Mouse (Mus musculus) midbrain, embryonic 13.5 days (tissue): ENCODE results near the gene Aars. TPM values are rescaled to one million over a fixed set of nuclear protein-coding genes. Genes with fewer than 3 reads are reported as not detected.
A peak's percentile ranks its signal among the peaks of the same experiment; 100 is the strongest.
"Not testable (repeated sequence)": the region's sequence is repeated elsewhere in the genome, so short reads cannot be mapped to it uniquely, and the experiment has no call there.

ENCODE experiments used
- ATAC-seq: fragments of 200-750 bp; cut with Nextera tagmentation; 2 replicates; pipeline ENCODE4 v1.8.0; 2017; ENCODE audit warnings: mild to moderate bottlenecking, moderate TSS enrichment, moderate library complexity
- H3K27ac ChIP-seq: fragments of 300-500 bp; sonication (generic); 2 replicates; pipeline ENCODE4 v1.5.1; 2015; ENCODE audit warnings: inconsistent platforms, mild to moderate bottlenecking, moderate library complexity
- H3K27me3 ChIP-seq: fragments of 300-500 bp; sonication (generic); 2 replicates; pipeline ENCODE4 v1.6.1; 2015; ENCODE audit warnings: mild to moderate bottlenecking, inconsistent platforms
- H3K36me3 ChIP-seq: fragments of 300-500 bp; sonication (generic); 2 replicates; pipeline ENCODE4 v1.6.1; 2015; ENCODE audit warnings: mild to moderate bottlenecking, inconsistent platforms
- H3K4me1 ChIP-seq: fragments of 300-500 bp; sonication (generic); replicated peaks from 2 replicates; pipeline ENCODE4 v1.6.1; 2015; ENCODE audit warnings: inconsistent platforms
- H3K4me2 ChIP-seq: fragments of 300-500 bp; sonication (generic); replicated peaks from 2 replicates; pipeline ENCODE4 v1.6.1; 2015; ENCODE audit warnings: moderate library complexity, mild to moderate bottlenecking, inconsistent platforms
- H3K4me3 ChIP-seq: fragments of 300-500 bp; sonication (generic); replicated peaks from 2 replicates; pipeline ENCODE4 v1.5.1; 2015; ENCODE audit warnings: mild to moderate bottlenecking, inconsistent platforms
- H3K9ac ChIP-seq: fragments of 300-500 bp; sonication (generic); replicated peaks from 2 replicates; pipeline ENCODE4 v1.6.1; 2015; ENCODE audit warnings: mild to moderate bottlenecking, inconsistent platforms
- H3K9me3 ChIP-seq: fragments of 300-500 bp; sonication (generic); 2 replicates; pipeline ENCODE4 v1.6.1; 2016; ENCODE audit warnings: mild to moderate bottlenecking, inconsistent platforms
- WGBS: fragments of 180-500 bp; shearing (Covaris S2); methylation state at CpG from one replicate; pipeline ENCODE4 v1.1.7; 2015; 5-methylcytosine and 5-hydroxymethylcytosine counted together
- polyA plus RNA-seq: library from polyadenylated mRNA; unstranded; fragments of >200 nt; fragmentation: Nextera tagmentation; extraction: Ambion mirVana; gene quantifications from 2 replicates; pipeline ENCODE4 v1.2.1, GENCODE M21; 2015

Gene Aars
- polyA plus RNA-seq = 71.9 and 73.8 TPM in 2 replicates

DNA sequence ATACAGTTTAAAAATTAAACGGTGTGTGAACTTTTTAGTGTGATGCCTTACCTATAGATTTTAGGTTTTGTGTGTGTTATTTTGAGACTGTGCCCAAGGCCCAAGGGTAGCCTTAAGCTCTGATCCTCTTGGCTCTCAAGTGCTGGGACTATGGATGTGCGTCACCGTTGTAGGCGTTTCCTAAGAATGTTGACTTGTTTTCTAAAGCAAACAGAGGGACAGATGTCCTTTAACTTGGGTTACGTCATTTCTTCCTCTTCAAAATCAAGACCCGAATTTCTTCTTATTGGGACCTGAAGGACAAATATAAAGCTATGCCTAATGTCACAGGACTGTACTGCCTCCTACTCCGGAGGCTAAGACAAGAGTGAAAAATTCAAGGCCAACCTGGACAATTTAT is at the start of gene Aars:
TSS of gene Aars (plus strand) at position 229 of the 400 bp plus-strand sequence.
- 96% methylated on average over 7 of the region's 7 CpGs for WGBS
- H3K4me2 ChIP-seq = peak within 1 kb of the TSS; percentile 79
- H3K9ac ChIP-seq = peak within 1 kb of the TSS; percentile 86
- peaks cover 15% of the 10 kb centered on the region for H3K27me3 ChIP-seq
- H3K4me3 ChIP-seq = peak within 1 kb of the TSS; percentile 76
- ATAC-seq = no peak
- no peaks in the 10 kb centered on the region for H3K9me3 ChIP-seq
- H3K36me3 ChIP-seq = peaks cover 20% of the 10 kb centered on the region
- H3K4me1 ChIP-seq = peaks cover 24% of the 10 kb centered on the region
- H3K27ac ChIP-seq = peak within 1 kb of the TSS; percentile 87

DNA sequence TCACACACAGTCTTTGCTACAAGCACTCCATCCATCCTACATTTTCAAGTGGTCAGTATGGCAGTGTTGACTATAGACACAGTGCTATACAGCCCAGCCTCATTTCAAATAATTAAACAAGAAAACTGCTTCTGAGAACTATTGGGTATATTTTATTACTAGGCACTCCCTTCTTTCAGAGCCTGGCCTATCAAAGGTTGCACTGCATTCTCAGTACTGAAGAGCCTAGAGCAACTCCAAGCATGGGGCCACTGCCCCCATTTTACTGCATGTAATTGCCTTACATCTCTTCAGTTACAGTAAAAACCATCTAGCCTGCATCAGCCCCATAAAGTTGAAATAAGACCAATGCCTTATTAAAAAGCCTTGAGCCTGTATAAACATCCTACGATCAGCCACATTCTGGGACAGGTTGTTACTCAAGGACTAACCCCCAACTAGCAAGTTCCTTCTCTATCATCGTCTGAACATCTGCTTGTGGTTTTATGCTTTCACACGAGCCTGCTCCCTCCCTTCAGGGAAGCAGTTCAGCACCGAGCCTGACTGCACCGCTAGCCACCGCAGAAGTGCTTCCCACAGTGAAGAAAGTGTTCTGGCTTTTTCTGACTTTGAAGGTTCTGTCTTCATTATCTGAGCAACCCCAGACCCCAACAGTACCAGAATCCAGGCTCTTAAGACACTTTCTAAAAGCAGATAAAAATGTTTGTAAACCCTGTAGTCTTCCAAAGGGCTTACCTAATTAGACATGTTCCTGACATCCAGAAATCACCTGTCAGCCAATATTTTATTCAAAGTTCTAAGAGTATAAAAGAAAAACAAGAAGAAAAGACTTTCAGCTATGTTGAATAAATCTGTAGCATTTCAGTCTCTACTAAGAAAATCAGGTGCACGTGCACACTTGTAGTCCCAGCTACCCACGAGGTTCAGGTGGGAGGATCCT is 44.9 kb upstream of the Aars start:
- Histone ChIP-seq H3K36me3 (peaks cover 91% of the 10 kb centered on the region), H3K4me3 (no peak overlapping the region), H3K9me3 (no peaks in the 10 kb centered on the region), H3K27me3 (no peaks in the 10 kb centered on the region), H3K9ac (no peak overlapping the region), H3K27ac (no peak overlapping the region), H3K4me2 (no peak overlapping the region), H3K4me1 (no peaks in the 10 kb centered on the region)
- ATAC-seq = no peak
- WGBS = 92% methylated on average over 8 of the region's 8 CpGs

DNA sequence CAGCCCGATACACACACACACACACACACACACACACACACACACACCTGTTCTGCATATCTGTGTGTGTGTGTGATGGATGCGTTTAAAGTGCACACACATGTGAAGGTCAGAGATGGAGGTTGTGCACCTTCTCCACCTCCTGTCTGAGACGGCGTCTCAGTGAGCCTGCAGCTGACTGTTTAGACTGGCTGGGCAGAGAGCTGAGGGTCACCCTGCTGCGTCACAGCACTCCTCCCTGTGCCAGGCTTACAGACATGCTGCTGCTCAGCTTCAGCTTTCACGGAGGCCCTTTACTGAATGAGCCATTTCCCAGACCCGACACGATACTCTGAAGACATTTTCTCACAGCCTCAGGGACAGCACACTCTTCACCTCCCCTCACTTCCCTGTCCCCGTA is 42.9 kb upstream of the Aars start:
- H3K27ac ChIP-seq = no peak overlapping the region
- no peak for ATAC-seq
- 89% methylated on average over 9 of the region's 9 CpGs for WGBS

DNA sequence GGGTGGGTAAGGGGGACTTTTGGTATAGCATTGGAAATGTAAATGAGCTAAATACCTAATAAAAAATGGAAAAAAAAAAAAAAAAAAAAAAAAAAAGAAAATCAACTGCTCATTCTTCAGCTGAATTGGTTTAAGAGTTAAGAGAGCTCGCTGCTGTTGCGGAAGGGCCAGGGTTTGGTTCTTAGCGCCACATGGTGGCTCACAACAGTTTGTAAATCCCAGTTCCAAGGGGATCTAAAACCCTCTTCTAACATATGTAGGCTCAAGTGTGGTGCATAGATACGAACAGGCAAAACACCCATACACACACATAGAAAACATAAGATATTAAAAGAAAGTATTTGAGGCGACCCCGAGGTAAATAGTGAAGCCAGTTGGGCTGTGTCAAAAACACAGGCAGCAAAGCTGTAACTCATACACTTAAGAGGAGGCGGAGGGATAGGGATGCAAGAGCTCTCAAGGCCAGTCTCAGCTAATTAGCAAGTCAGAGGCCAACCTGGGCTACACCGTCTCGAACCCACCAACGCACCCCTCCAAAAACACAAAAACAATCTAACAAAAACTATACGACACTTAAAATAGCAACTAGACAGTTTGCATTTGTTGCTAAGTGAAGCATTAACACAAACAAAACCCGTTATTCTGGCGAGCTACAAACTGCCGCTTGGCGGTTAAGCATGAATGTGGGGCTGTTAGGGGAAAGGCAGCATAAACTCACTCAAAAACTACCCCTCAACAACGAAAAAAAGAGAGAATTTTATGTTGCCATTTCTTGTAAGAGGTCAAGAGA is 36.1 kb upstream of the Aars start:
- Histone ChIP-seq H3K4me1 (peaks cover 11% of the 10 kb centered on the region), H3K27me3 (no peaks in the 10 kb centered on the region), H3K9me3 (no peaks in the 10 kb centered on the region), H3K4me2 (peak overlapping the region; percentile 84), H3K27ac (peak overlapping the region; percentile 76), H3K9ac (peak overlapping the region; percentile 85), H3K36me3 (peaks cover 24% of the 10 kb centered on the region), H3K4me3 (peak overlapping the region; percentile 93)
- 37% methylated on average over 16 of the region's 16 CpGs for WGBS
- no peak; the same call in 1 of the 2 replicates for ATAC-seq

More for the DNA sequence above, 42.9 kb upstream of the Aars start:
- no peak overlapping the region for H3K9ac ChIP-seq
- H3K36me3 ChIP-seq = peaks cover 84% of the 10 kb centered on the region
- H3K27me3 ChIP-seq = no peaks in the 10 kb centered on the region
- no peaks in the 10 kb centered on the region for H3K9me3 ChIP-seq
- no peak overlapping the region for H3K4me2 ChIP-seq
- no peak overlapping the region for H3K4me3 ChIP-seq
- H3K4me1 ChIP-seq = no peaks in the 10 kb centered on the region

DNA sequence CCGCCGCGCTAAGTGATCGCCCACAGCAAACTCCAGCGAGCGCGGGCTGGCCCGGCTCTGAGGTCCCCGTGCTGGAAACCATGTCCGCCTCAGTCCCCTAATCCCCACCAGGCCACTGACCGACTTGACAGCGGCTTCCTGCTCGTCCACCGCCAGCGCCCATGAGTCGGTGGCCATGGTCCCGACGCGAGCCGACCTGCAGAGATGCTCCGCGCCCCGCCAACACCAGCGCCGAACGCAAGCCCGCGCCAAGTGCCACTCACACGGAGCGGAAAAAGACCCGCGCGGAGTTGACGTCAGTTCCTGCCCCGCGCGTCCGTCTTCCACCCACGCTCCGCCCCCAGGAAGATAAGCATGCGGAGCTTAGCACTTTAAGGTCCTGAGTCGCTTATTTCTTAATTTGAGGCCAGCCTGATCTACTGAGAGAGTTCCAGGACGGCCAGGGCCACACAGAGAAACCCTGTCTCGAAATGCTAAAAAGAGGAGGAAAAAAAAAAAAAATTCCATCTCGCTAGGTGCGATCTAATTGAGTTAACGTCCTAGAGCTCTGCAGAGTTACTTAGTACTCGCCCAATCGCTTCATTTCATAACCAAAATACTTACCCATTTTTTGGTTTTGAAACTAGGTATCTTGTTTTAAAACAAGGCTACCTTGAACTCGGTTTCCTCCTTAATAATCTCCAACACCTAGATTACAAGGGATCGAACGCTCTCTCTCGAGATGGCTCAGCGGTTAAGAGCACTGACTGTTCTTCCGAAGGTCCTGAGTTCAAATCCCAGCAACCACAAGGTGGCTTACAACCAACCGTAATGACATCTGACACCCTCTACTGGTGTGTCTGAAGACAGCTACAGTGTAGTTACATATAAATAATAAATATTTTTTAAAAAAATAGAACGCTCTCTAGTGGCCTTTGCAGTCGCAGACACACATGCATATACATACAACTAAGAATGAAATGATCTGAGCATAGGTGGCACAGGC is 35.1 kb upstream of the Aars start, which contains the start of gene Ddx19a:
TSS of gene Ddx19a (minus strand) at position 254 of the 985 bp plus-strand sequence.
- peaks cover 20% of the 10 kb centered on the region for H3K36me3 ChIP-seq
- H3K9me3 ChIP-seq = no peaks in the 10 kb centered on the region
- ATAC-seq = peak; percentile 98
- H3K4me1 ChIP-seq = peaks cover 11% of the 10 kb centered on the region
- no peaks in the 10 kb centered on the region for H3K27me3 ChIP-seq
- H3K27ac ChIP-seq = peak within 1 kb of the TSS; percentile 76
- 4% methylated on average over 58 of the region's 58 CpGs for WGBS
- H3K4me2 ChIP-seq = peak within 1 kb of the TSS; percentile 84
- H3K4me3 ChIP-seq = peak within 1 kb of the TSS; percentile 93
- H3K9ac ChIP-seq = peak within 1 kb of the TSS; percentile 85

DNA sequence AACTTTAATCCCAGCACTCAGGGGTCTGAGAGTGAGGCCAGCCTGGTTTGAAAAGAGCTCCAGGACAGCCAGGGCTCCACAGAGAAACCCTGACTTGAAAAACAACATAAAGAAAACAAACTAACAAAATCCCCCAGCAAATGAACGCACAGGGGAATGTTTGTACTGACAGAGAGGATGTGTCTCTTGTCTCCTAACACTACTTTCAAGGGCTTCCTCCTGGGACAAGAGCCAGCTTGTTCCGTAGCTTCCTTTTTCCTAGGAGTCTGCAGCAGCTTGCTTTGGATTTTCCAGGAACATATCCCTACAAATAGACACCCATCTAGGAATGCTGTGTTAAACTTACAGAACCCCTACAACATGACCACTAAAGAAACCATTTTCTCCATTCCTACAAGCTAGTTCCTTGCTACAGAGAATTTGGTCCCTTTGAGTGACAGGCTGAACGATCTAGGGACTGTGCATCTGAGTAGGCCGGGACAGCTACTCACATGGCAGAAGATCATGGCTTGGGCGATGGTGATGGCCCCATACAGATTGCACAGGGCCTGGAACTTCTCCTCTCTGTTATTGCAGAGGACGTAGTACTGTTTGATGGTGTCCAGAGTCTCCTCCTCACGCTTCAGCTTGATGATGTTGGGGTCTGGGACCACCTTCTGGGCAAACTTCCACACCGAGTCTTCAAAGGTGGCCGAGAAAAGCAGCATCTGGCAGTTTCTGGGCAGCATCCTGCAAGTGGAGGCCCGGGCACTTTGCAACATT is 22.5 kb upstream of the Aars start:
- not testable (repeated sequence) for ATAC-seq, H3K27ac ChIP-seq, H3K4me1 ChIP-seq, H3K9me3 ChIP-seq, H3K4me3 ChIP-seq, H3K27me3 ChIP-seq, H3K9ac ChIP-seq, H3K4me2 ChIP-seq
- H3K36me3 ChIP-seq = peaks cover 67% of the 10 kb centered on the region
- WGBS = 97% methylated on average over 9 of the region's 10 CpGs

DNA sequence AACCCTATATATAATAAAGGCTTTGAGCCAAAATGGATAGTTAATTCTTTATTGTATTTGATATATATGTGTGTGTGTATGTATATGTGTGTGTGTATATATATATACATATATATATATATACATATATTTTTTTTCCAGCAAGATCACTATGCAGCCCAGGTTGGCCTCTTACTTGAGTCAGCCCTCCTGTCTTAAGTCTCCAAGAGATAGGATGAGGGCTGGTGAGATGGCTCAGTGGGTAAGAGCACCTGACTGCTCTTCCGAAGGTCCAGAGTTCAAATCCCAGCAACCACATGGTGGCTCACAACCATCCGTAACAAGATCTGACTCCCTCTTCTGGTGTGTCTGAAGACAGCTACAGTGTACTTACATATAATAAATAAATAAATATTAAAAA is 6.3 kb upstream of the Aars start:
- not testable (repeated sequence) for H3K4me3 ChIP-seq, ATAC-seq, H3K36me3 ChIP-seq, H3K27ac ChIP-seq, H3K4me2 ChIP-seq, H3K9ac ChIP-seq, H3K9me3 ChIP-seq
- peaks cover 11% of the 10 kb centered on the region for H3K4me1 ChIP-seq
- peaks cover 11% of the 10 kb centered on the region for H3K27me3 ChIP-seq
- 92% methylated on average over 2 of the region's 2 CpGs for whole genome bisulfite sequencing

DNA sequence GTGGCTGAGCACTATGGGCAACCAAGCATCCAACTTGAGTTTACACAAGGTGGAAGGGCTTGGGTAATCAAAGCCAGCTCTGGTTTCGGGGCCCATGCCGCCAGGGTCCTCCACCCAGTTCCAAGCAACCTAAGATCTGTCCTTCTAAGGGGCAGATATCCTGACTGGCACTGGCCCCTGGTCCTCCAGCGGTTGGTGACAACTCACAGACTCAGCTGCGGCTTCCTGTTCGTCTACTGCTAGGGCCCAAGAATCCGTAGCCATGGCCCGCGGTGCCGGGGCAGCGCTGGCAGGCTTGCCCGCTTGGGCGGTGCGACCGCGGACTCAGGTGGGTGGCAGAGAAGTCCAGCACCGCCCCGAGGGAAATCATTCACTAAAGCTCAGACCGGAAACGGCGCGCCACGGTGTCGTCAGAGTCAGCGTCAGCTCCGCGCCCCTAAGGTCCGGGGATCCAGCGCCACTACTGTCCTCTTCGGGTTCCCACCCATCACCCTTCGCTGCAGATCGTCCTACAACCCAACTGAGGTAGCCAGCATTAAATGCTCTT is 5.5 kb upstream of the Aars start:
- under 1% methylated on average over 31 of the region's 31 CpGs for WGBS
- Histone ChIP-seq H3K36me3 (no peaks in the 10 kb centered on the region), H3K4me3 (peak overlapping the region; percentile 89), H3K27me3 (peaks cover 15% of the 10 kb centered on the region), H3K9ac (peak overlapping the region; percentile 89), H3K4me1 (peaks cover 11% of the 10 kb centered on the region), H3K9me3 (no peaks in the 10 kb centered on the region), H3K27ac (peak overlapping the region; percentile 57), H3K4me2 (peak overlapping the region; percentile 84)
- ATAC-seq = peak; percentile 95

DNA sequence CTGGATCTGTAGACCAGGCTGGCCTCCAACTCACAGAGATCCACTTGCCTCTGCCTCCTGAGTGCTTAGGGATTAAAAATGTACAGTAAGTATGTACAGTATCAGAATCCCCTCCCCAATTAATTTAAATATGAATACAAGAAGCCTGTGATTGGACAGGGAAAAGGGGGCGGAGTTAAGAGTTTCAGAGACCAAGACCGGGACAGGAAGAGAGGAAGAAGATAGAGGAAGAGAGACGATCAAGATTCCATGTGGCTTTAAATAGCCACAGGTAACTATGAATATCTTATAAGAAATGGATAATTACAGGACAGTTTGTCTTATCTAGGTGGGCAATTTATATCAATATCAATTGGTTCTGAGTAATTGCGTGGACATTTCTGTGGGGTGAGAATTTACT is 3.4 kb upstream of the Aars start:
- H3K4me3 ChIP-seq = no peak overlapping the region
- WGBS = 63% methylated on average over 4 of the region's 4 CpGs
- no peak for ATAC-seq
- peaks cover 15% of the 10 kb centered on the region for H3K27me3 ChIP-seq
- no peaks in the 10 kb centered on the region for H3K9me3 ChIP-seq
- peaks cover 15% of the 10 kb centered on the region for H3K4me1 ChIP-seq
- no peak overlapping the region for H3K27ac ChIP-seq
- H3K4me2 ChIP-seq = no peak overlapping the region
- H3K9ac ChIP-seq = no peak overlapping the region
- H3K36me3 ChIP-seq = no peaks in the 10 kb centered on the region

DNA sequence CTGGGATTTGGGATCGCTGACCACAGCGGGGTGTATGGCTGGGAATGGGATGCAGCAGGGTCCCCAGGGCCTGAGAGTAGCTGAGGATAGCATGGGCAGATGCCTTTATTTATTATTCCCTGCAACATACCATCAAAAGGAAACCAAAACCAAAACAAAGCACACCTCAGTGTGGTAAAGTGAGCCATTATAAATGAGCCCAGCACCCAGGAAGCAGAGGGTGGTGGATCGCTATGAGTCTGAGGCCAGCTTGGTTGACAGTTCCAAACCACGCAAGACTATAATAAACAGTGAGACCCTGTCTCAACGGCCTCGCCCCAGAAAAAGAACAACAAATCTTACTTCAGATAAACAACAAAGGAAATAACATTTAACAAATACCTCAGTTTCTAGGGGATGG is 2.9 kb upstream of the Aars start:
- 84% methylated on average over 6 of the region's 6 CpGs for WGBS
- Histone ChIP-seq H3K4me2 (no peak overlapping the region), H3K36me3 (no peaks in the 10 kb centered on the region), H3K4me3 (no peak overlapping the region), H3K27me3 (peaks cover 15% of the 10 kb centered on the region), H3K9me3 (no peaks in the 10 kb centered on the region), H3K4me1 (peaks cover 20% of the 10 kb centered on the region), H3K27ac (no peak overlapping the region), H3K9ac (no peak overlapping the region)
- ATAC-seq = no peak
